Mouse (Mus musculus) midbrain, embryonic 13.5 days (tissue): Measurements from ENCODE around the gene Ccnf. TPM values are rescaled to one million over a fixed set of nuclear protein-coding genes. Genes with fewer than 3 reads are reported as not detected.

ENCODE experiments used
- ATAC-seq: fragments of 200-750 bp; cut with Nextera tagmentation; 2 replicates; pipeline ENCODE4 v1.8.0; 2017; ENCODE audit warnings: mild to moderate bottlenecking, moderate TSS enrichment, moderate library complexity
- H3K27ac ChIP-seq: fragments of 300-500 bp; sonication (generic); 2 replicates; pipeline ENCODE4 v1.5.1; 2015; ENCODE audit warnings: inconsistent platforms, mild to moderate bottlenecking, moderate library complexity
- H3K27me3 ChIP-seq: fragments of 300-500 bp; sonication (generic); 2 replicates; pipeline ENCODE4 v1.6.1; 2015; ENCODE audit warnings: mild to moderate bottlenecking, inconsistent platforms
- H3K36me3 ChIP-seq: fragments of 300-500 bp; sonication (generic); 2 replicates; pipeline ENCODE4 v1.6.1; 2015; ENCODE audit warnings: mild to moderate bottlenecking, inconsistent platforms
- H3K4me1 ChIP-seq: fragments of 300-500 bp; sonication (generic); replicated peaks from 2 replicates; pipeline ENCODE4 v1.6.1; 2015; ENCODE audit warnings: inconsistent platforms
- H3K4me2 ChIP-seq: fragments of 300-500 bp; sonication (generic); replicated peaks from 2 replicates; pipeline ENCODE4 v1.6.1; 2015; ENCODE audit warnings: moderate library complexity, mild to moderate bottlenecking, inconsistent platforms
- H3K4me3 ChIP-seq: fragments of 300-500 bp; sonication (generic); replicated peaks from 2 replicates; pipeline ENCODE4 v1.5.1; 2015; ENCODE audit warnings: mild to moderate bottlenecking, inconsistent platforms
- H3K9ac ChIP-seq: fragments of 300-500 bp; sonication (generic); replicated peaks from 2 replicates; pipeline ENCODE4 v1.6.1; 2015; ENCODE audit warnings: mild to moderate bottlenecking, inconsistent platforms
- H3K9me3 ChIP-seq: fragments of 300-500 bp; sonication (generic); 2 replicates; pipeline ENCODE4 v1.6.1; 2016; ENCODE audit warnings: mild to moderate bottlenecking, inconsistent platforms
- WGBS: fragments of 180-500 bp; shearing (Covaris S2); methylation state at CpG from one replicate; pipeline ENCODE4 v1.1.7; 2015; 5-methylcytosine and 5-hydroxymethylcytosine counted together
- polyA plus RNA-seq: library from polyadenylated mRNA; unstranded; fragments of >200 nt; fragmentation: Nextera tagmentation; extraction: Ambion mirVana; gene quantifications from 2 replicates; pipeline ENCODE4 v1.2.1, GENCODE M21; 2015

The Ccnf gene
- polyA plus RNA-seq, 1 experiment from 2014 or later = 32.9 TPM

GRCm38 (mm10) chr17:24252329-24252728 lies 1.0 kb upstream of the Ccnf start:
- H3K27me3 ChIP-seq = no peaks in the 10 kb centered on the region
- H3K9me3 ChIP-seq = no peaks in the 10 kb centered on the region
- no peak overlapping the region for H3K4me3 ChIP-seq
- H3K27ac ChIP-seq = no peak overlapping the region
- H3K36me3 ChIP-seq = peaks cover 13% of the 10 kb centered on the region
- H3K9ac ChIP-seq = no peak overlapping the region
- H3K4me1 ChIP-seq = peaks cover 17% of the 10 kb centered on the region
- no peak for ATAC-seq
- 96% methylated on average over 2 of the region's 2 CpGs for WGBS
- H3K4me2 ChIP-seq = peak overlapping the region; percentile 82; the same call in 1 of the 2 replicates

- Histone ChIP-seq H3K36me3 (peaks cover 18% of the 10 kb centered on the region), H3K4me1 (peaks cover 17% of the 10 kb centered on the region), H3K27me3 (no peaks in the 10 kb centered on the region), H3K4me3 (peak overlapping the region; percentile 81), H3K9me3 (no peaks in the 10 kb centered on the region), H3K9ac (peak overlapping the region; percentile 88), H3K27ac (peak overlapping the region; percentile 71), H3K4me2 (peak overlapping the region; percentile 82)
- no peak for ATAC-seq
- under 1% methylated on average over 32 of the region's 32 CpGs for WGBS
Observed at GRCm38 (mm10) chr17:24250988-24251319, 330 bp downstream of the Ccnf start.

- no peaks in the 10 kb centered on the region for H3K9me3 ChIP-seq
- peaks cover 17% of the 10 kb centered on the region for H3K4me1 ChIP-seq
- peaks cover 36% of the 10 kb centered on the region for H3K36me3 ChIP-seq
- no peaks in the 10 kb centered on the region for H3K27me3 ChIP-seq
- no peak overlapping the region for H3K4me3 ChIP-seq
- no peak for ATAC-seq
- H3K4me2 ChIP-seq = no peak overlapping the region
- H3K9ac ChIP-seq = no peak overlapping the region
- H3K27ac ChIP-seq = no peak overlapping the region
- 97% methylated on average over 2 of the region's 2 CpGs for WGBS
Observed at GRCm38 (mm10) chr17:24248641-24249040, 2.6 kb downstream of the Ccnf start.

GRCm38 (mm10) chr17:24244061-24244460 lies 7.2 kb downstream of the Ccnf start:
- Histone ChIP-seq H3K4me2 (no peak overlapping the region), H3K36me3 (peaks cover 77% of the 10 kb centered on the region), H3K27ac (no peak overlapping the region), H3K9me3 (no peaks in the 10 kb centered on the region), H3K4me1 (no peaks in the 10 kb centered on the region), H3K9ac (no peak overlapping the region), H3K4me3 (no peak overlapping the region), H3K27me3 (no peaks in the 10 kb centered on the region)
- no peak for ATAC-seq
- WGBS = 98% methylated on average over 8 of the region's 8 CpGs

GRCm38 (mm10) chr17:24243311-24243969 lies 7.8 kb downstream of the Ccnf start:
- H3K4me3 ChIP-seq = no peak overlapping the region
- peaks cover 80% of the 10 kb centered on the region for H3K36me3 ChIP-seq
- no peak for ATAC-seq
- H3K4me1 ChIP-seq = no peaks in the 10 kb centered on the region
- no peak overlapping the region for H3K27ac ChIP-seq
- no peaks in the 10 kb centered on the region for H3K9me3 ChIP-seq
- 87% methylated on average over 4 of the region's 4 CpGs for WGBS
- no peak overlapping the region for H3K4me2 ChIP-seq
- no peaks in the 10 kb centered on the region for H3K27me3 ChIP-seq
- H3K9ac ChIP-seq = no peak overlapping the region

- H3K27me3 ChIP-seq = no peaks in the 10 kb centered on the region
- ATAC-seq = no peak
- H3K9ac ChIP-seq = no peak overlapping the region
- H3K4me1 ChIP-seq = no peaks in the 10 kb centered on the region
- no peak overlapping the region for H3K27ac ChIP-seq
- no peak overlapping the region for H3K4me2 ChIP-seq
- H3K36me3 ChIP-seq = peaks cover 91% of the 10 kb centered on the region
- 96% methylated on average over 7 of the region's 7 CpGs for WGBS
- H3K9me3 ChIP-seq = no peaks in the 10 kb centered on the region
- H3K4me3 ChIP-seq = no peak overlapping the region
Observed at GRCm38 (mm10) chr17:24236921-24237320, 14.4 kb downstream of the Ccnf start.

GRCm38 (mm10) chr17:24236479-24236878 lies 14.8 kb downstream of the Ccnf start:
- no peak overlapping the region for H3K4me3 ChIP-seq
- no peak for ATAC-seq
- WGBS = 97% methylated on average over 1 of the region's 1 CpGs
- no peaks in the 10 kb centered on the region for H3K27me3 ChIP-seq
- no peaks in the 10 kb centered on the region for H3K4me1 ChIP-seq
- no peak overlapping the region for H3K27ac ChIP-seq
- H3K4me2 ChIP-seq = no peak overlapping the region
- H3K36me3 ChIP-seq = peaks cover 89% of the 10 kb centered on the region
- H3K9ac ChIP-seq = no peak overlapping the region
- H3K9me3 ChIP-seq = no peaks in the 10 kb centered on the region

- 91% methylated on average over 7 of the region's 7 CpGs for WGBS
- Histone ChIP-seq H3K9me3 (no peaks in the 10 kb centered on the region), H3K4me3 (no peak overlapping the region), H3K4me2 (no peak overlapping the region), H3K27ac (no peak overlapping the region), H3K4me1 (no peaks in the 10 kb centered on the region), H3K36me3 (peaks cover 89% of the 10 kb centered on the region), H3K9ac (no peak overlapping the region; the same call in 1 of the 2 replicates), H3K27me3 (no peaks in the 10 kb centered on the region)
- ATAC-seq = no peak
Observed at GRCm38 (mm10) chr17:24227941-24228340, 23.3 kb downstream of the Ccnf start.

GRCm38 (mm10) chr17:24226721-24227120 lies 24.6 kb downstream of the Ccnf start:
- Histone ChIP-seq H3K27me3 (no peaks in the 10 kb centered on the region), H3K36me3 (peaks cover 77% of the 10 kb centered on the region), H3K9ac (no peak overlapping the region), H3K4me1 (no peaks in the 10 kb centered on the region), H3K27ac (no peak overlapping the region), H3K4me2 (no peak overlapping the region), H3K4me3 (no peak overlapping the region), H3K9me3 (no peaks in the 10 kb centered on the region)
- ATAC-seq = no peak
- WGBS = 90% methylated on average over 8 of the region's 8 CpGs

GRCm38 (mm10) chr17:24225851-24226250 lies 25.4 kb downstream of the Ccnf start:
- Histone ChIP-seq H3K9ac (no peak overlapping the region), H3K9me3 (no peaks in the 10 kb centered on the region), H3K27ac (no peak overlapping the region), H3K4me2 (no peak overlapping the region), H3K4me3 (no peak overlapping the region), H3K36me3 (peaks cover 71% of the 10 kb centered on the region), H3K27me3 (no peaks in the 10 kb centered on the region), H3K4me1 (peaks cover 4% of the 10 kb centered on the region)
- 96% methylated on average over 5 of the region's 5 CpGs for WGBS
- no peak for ATAC-seq

- 92% methylated on average over 10 of the region's 10 CpGs for WGBS
- no peak for ATAC-seq
- Histone ChIP-seq H3K27me3 (no peaks in the 10 kb centered on the region), H3K4me2 (no peak overlapping the region), H3K9me3 (no peaks in the 10 kb centered on the region), H3K4me3 (no peak overlapping the region), H3K4me1 (peaks cover 9% of the 10 kb centered on the region), H3K9ac (no peak overlapping the region), H3K36me3 (peaks cover 61% of the 10 kb centered on the region), H3K27ac (no peak overlapping the region)
Observed at GRCm38 (mm10) chr17:24224741-24225140, 26.5 kb downstream of the Ccnf start.

- no peaks in the 10 kb centered on the region for H3K27me3 ChIP-seq
- WGBS = 91% methylated on average over 5 of the region's 5 CpGs
Observed at GRCm38 (mm10) chr17:24223513-24223912, 27.8 kb downstream of the Ccnf start.

GRCm38 (mm10) chr17:24222653-24223052 lies 28.6 kb downstream of the Ccnf start:
- ATAC-seq = no peak
- H3K9me3 ChIP-seq = no peaks in the 10 kb centered on the region
- H3K36me3 ChIP-seq = peaks cover 50% of the 10 kb centered on the region
- H3K27ac ChIP-seq = no peak overlapping the region
- peaks cover 18% of the 10 kb centered on the region for H3K4me1 ChIP-seq
- no peaks in the 10 kb centered on the region for H3K27me3 ChIP-seq
- WGBS = 84% methylated on average over 6 of the region's 6 CpGs
- H3K4me2 ChIP-seq = no peak overlapping the region
- H3K4me3 ChIP-seq = no peak overlapping the region
- H3K9ac ChIP-seq = no peak overlapping the region

More at GRCm38 (mm10) chr17:24223513-24223912, 27.8 kb downstream of the Ccnf start:
- no peak for ATAC-seq
- H3K9me3 ChIP-seq = no peaks in the 10 kb centered on the region
- H3K9ac ChIP-seq = no peak overlapping the region
- H3K4me1 ChIP-seq = peaks cover 18% of the 10 kb centered on the region
- H3K4me3 ChIP-seq = no peak overlapping the region
- H3K36me3 ChIP-seq = peaks cover 51% of the 10 kb centered on the region
- no peak overlapping the region for H3K27ac ChIP-seq
- no peak overlapping the region for H3K4me2 ChIP-seq
